Mouse (Mus musculus) frontal cortex, adult (tissue): ENCODE measurements around the gene Dhx8.
A peak's percentile ranks its signal among the peaks of the same experiment; 100 is the strongest.

Source experiments
- ATAC-seq: cut with Nextera tagmentation; 2 replicates; pipeline ENCODE4 v1.9.2; 2017; ENCODE audit warnings: mild to moderate bottlenecking, moderate library complexity, mixed read lengths; ENCODE audit not compliant: low TSS enrichment

The Dhx8 gene

DNA sequence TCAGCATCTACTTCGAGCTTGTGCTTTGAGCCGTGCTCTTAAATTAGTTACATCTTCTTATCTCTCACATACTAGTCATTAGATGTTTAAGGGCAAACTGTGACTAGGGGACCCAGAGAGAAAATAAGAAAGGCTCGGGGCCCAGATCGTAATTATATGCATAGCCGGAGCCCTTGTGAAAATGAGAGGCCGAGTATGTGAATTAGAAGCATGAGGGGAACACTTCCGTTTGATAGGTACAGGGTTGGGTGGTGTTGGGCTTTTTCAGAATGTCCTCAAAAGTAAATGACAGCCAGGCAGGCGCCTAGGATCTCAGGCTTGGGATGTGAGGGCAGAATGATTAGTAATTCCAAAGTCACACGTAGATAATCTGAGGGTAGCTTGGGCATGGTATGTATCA is 877 bp downstream of the Dhx8 start:
- ATAC-seq, result no peak

DNA sequence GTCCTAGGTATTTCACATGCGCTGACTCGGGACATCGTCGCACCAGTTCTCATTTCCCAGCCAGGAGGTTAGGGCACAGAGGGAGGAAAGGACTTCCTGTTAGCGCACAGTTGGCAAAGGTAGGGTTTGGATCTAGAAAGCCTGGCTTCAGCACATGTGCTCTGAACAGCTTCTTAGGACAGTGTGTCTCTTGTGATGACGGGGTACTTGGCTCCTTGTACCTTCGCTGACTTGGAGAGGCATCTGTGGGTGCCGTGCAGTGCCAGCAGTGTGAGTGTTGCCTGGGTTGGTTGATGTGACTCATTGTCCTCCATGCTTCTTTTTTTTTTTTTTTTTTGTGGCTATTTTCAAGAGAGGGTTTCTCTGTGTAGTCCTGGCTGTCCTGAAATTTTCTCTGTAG is 23.9 kb downstream of the Dhx8 start:
- peak; percentile 80; the same call in 1 of the 2 replicates for ATAC-seq

DNA sequence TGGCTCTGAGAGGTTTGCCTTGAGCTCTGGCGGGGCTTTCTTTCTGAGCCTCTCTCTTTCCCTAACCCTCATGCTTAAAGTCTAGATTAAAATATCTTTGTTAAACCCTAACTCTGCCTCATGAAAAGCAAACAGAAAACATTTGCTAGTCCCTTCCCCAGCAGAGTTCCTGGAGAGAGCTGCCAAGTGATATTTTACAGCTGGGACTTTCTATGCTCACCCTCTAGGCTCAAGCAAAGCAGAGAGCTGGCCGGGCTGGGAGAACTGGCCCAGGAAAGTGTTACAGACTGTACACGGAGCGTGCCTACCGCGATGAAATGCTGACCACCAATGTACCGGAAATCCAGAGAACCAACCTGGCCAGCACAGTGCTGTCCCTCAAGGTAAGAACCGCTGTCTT is 24.6 kb downstream of the Dhx8 start:
- ATAC-seq, result no peak

DNA sequence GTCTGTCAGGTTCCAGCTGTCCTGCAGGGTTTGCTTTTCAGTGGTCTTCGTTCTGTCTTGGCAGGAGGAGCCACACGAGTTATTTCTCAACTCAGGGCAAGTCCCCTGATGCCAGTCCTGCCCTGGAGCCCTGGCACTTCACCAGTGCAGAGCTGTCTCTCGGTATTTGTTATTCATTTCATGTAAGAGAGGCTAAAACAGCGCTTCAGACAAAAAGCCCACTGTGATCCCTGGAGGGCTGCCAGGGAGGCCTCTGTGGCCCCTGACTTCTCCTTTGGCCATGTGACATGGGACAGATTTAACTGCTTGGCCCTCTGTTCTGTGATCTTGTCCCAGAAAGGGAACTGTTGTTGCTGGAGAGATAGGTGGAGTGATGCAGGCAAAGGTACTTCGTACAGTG is 25.7 kb downstream of the Dhx8 start:
- no peak for ATAC-seq

DNA sequence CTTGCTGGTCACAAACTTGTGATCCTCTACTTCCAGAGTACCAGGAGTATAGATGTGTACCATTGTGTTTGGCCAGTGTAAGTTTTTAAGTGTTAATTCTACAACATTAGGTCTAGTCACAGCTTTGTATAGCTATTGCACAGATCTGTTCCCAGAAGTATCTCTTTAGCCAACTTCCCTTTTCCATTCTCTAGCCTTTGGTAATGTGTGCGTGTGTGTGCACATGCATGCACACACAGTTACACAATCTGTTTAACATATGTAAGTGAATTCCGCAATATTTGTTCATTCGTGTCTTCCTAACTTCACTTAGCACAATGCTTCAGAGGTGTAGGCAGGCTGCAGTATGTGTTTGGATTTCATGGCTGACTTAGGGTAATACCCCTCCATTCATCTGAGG is 26.8 kb downstream of the Dhx8 start:
- no peak for ATAC-seq

DNA sequence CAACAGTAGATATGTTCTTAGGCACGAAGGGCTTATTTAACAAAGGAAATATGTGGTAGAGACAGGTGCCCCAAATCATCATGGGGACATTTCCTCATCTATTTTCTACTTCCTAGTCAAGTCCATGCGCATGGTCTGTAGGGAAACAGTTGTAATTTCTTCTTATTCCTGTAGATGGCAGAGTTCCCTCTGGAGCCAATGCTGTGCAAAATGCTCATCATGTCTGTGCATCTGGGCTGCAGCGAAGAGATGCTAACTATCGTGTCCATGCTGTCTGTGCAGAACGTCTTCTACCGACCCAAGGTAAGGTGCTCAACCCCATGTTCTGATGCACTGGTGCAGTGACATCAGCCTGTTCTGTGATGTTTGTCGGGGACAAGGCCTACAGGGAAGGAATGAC is 31.0 kb downstream of the Dhx8 start:
- ATAC-seq, result peak; percentile 74; the same call in 1 of the 2 replicates

DNA sequence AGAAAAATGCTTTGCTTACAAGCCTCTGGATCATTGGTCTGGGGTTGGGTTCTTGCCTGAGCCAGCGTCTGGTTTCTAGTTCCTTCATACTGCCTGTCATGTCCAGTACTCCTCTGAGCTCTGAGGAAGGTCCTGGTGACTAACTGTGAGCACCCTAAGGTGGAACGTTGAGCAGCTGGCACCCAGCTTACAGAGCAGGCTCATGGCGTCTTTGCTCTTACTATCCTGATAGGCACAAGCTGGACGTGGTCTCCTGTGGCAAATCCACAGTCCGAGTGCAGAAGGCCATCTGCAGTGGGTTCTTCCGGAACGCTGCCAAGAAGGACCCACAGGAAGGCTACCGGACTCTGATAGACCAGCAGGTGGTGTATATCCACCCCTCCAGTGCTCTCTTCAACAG is 31.8 kb downstream of the Dhx8 start:
- ATAC-seq, result no peak

DNA sequence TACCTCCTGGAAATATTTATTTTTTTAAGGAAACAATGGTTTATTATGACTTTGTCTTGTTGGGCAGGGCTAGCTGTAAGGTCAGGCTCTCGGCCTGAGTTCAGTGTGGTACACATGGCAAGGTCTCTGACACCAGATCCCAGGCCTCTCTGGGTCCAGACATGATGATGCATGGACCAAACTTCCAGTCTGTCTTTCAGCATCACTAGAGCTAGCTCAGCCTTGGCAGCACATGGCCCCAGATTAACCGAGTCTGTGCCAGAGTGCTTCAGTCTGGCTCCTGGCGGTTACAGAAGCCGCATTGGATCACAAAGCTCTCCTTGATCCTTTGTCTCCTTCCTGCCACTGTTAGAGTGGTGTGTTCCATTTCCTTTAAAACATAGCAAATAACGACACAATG is 34.6 kb downstream of the Dhx8 start:
- no peak for ATAC-seq

DNA sequence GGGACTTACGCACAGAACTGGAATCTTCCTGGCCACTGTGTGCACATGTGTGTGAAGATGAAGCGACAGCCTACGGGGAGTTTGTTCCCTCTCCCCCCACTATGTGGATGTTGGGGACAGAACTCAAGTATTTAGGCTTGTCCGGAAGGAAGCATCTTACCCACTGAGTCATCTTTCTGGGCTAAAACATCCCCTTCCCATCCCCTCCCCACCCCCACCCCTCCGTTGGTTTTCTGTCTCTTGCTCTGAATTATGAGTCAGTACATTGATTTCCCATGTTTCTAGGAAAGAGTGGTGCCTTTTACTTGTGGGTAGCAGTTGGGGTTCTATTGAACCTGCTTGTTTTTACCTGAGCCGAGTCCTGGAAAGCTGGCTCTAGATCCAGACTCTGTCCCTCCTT is 36.0 kb downstream of the Dhx8 start:
- ATAC-seq, result no peak

DNA sequence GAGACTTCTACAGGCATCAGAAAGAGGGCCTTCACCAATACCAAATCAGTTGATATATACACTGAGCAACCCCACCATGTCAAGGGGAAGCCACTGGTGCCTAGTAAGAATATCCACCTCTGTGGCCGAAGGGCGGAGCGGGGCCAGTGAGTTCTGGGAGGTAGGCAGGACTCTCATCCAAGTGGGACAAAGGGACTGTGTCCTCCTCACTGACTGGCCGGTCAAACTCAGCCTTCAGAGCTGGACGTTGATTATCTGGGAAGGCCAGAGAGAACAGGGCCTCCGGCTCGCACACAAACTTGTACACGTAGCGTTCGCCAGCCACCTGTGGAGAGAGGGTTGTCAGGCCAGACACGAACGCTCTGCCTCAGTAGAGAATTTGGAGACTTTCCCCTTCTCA is 37.5 kb downstream of the Dhx8 start:
- no peak for ATAC-seq

DNA sequence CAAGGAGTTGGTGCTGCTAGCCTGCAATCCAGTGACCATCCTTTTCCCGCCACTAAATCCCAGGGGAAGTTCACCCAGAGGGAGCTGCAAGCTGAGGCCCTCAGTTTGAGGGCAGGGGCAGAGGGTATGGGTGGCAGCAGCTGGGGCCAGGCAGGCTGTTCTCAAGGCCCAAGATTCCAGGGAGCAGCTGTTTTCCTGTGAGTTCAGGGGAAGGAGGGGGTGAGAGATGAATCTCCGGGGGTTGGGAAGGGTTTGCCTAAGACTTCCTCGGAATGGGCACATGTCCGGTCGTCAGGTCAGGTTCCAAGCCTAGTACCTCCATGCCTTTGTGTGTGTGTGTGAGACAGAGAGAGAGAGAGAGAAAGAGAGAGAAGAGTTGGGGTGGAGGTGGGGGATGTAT is 39.3 kb downstream of the Dhx8 start:
- ATAC-seq, result no peak

DNA sequence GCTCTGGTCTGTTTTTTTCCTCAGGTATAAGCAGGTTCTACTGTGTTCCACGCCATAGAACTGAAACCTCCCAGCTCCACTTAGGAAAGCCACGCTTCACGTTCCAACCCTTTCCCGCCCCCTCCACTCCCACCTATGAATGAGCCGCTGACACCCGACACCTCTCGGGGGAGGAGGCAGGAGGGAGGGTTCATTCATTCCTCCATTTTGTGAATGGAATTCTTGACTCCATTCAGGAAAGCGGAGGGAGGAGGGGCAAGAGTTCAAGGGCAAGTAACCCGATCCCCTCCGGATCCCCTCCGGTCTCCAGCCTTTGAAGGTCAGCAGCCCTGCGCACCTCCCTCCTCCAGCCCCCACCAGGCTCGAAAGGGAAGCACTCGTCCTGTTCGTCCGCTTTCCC is 39.7 kb downstream of the Dhx8 start:
- ATAC-seq, result no peak

DNA sequence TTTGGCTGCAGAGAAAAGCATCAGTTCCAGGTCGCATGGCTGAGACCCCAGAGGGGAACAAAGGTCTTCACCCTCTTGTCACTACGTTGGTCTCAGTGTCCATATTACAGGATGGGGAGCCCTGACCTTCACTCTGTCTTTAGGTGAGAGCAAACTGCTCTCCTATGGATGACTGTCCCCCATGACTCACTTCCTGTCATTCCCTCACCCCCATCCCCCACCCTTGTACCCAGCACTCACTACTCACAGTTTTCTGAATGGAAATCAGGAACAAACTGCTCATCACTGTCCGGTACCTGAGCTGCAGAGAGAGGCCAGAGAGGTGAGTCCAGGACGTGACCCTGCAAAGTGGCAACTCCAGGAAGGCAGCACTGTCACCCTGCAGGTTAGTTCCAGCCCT is 44.1 kb downstream of the Dhx8 start:
- ATAC-seq, result no peak

DNA sequence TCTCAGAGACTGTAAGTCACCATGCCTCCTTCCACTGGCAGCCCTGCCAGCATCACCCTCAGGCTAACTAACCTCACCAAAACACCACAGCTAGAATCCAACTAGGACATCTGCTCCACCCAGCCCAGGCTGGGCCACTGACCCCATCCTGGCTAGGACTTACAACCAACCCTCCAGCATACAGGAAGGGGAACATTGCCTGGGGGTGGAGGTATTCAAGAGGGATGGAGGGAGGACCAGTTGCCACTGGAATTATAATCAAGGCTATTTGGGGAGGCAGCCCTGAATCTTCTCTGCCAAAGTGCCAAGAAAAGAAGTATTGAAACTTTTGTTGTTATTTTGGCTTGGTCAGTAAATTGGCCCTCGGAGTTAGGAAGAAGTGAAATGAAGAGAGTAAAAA is 50.4 kb downstream of the Dhx8 start:
- ATAC-seq, result peak; percentile 22; the same call in 1 of the 2 replicates

DNA sequence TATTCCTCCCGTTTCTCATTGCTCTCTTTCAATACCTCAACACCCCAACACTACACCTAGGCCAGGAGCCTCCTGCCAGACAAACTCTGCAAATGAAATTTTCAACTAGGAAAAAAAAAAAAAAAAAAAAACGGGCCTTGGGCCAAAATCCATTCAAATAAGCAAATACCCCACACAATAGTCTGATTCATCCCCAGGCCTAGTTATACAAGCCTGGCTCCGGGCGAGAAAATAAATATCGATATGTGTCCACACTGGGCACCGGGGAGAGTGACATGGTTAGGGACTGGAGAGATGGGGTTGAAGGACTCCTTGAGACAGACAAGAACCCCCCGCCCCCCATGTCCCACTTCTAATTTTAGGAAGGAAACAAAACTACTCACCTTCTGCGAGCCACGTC is 50.9 kb downstream of the Dhx8 start:
- ATAC-seq, result no peak

DNA sequence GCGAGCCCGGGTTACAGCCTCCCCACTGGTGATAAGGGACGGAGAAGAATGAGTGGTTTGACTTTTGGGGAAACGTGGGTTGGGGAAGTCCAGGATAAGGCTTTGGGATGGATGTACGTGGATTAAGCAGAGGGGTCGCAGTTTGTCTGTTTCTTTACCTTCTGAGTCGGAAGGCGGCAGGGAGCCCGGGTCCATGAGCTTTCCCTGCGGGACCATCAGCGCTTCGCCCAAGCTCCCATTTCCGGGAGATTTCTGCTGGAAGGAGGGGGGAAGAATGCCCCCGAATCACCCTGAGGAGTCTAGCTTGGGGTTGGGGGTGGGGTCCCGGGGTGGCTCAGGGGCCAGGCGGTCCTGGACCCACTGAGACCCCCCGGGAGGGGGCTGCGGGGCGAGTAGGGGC is 51.4 kb downstream of the Dhx8 start:
- no peak for ATAC-seq

DNA sequence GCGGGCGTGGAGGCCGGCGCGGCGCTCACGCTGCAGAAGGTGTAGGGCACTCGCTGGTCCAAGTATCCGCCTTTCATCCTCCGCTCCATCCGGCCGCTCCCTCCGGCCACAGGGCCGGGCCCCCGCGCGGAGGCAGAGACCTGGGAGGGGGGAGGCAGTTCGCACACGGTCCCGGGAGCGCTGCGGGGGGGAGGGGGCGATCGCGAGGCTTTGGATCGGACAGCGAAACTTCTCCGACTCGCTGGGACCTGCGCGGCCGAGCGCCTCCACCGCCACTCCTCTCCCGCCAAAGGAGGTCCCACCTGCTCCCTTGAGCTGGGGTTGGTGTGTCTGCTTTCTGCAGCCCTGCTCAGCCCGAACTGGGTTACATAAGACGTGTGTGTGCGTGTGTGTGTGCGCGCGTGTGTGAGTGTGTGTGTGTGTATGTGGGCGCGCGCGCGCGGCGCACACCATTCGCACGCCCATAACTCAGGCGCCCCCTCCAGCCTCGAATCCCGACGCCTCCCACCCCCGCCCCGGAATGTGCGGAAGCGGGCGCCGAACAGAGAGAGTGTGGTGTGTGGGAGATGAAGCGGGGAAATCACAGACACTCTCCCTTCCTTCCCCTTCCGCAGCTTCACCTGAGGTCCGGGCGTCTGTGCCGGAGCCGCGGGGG is 51.9 kb downstream of the Dhx8 start:
- ATAC-seq, result no peak; the same call in 1 of the 2 replicates

DNA sequence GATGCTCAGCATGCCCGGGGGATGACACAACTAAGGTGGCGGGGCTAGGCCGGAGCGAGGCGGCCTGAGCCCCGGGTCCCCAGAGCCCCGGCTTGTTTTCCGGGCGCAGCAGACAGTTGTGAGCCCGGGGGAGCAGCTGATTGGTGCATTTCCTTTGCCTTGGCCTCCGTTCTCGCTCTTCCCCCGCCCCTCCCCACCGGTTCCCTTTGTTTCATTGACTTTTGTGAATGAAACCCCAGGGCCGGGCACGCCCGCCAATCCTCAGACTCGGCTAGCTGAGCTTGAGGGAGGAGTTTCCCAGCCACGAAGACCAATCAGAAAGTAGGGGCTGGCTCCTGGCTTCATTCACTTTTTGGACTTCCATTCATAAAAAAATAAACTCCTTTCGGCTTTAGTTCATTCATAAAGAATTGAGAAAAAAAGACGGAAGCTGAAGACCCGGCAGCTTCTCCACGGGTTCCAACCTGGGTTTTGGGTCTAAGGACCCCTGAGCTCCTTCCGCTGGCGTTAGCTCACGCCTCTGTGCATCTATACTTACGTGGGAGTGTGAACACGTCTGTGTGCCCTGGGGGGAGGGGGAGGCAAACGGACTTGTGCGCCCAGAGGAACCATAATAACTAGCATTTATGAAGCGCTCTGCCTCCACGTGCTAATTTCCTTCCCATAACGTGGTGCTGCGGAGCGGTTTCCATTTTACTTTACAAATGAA is 52.6 kb downstream of the Dhx8 start, which contains the start of gene Etv4:
Gene Etv4, minus strand, starts transcription at position 229 of the 709 bp plus-strand sequence.
- peak; percentile 85 for ATAC-seq

DNA sequence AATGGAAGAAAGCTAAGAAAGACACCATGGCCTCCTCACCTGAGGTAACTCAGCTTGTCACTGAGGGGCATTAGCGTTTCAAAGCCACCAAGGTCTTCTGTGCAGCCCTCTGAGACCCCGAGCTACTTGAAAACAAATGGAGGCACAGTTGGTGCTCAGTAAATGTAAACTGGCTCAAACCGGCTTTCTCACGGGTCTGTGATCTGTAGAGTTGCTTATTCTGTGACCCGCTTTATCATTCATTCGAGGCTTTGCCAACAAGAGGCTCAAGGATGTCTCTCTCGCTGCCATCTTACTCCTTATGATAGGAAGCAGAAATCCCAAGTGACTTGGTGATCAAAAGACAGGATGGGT is 53.1 kb downstream of the Dhx8 start:
- no peak for ATAC-seq

DNA sequence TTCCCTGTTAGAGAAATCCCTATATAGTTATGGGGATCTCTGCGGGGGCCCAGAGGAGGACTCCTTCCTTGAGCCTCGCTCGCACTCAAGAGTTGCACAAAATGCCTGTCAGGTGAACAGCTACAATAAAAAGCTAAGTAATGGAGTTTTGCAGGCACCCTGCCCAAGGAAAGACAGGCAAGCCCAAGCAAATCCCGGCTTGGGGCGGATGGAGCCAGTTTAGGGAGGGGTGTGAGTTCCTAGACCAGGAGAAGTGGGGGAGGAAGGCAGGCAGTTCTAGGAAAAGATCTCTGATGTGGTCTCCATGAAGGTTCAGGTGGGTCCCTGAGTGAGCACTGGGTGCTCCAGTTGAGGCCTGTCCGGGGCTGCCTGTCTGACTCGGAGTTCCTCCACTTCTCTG is 53.9 kb downstream of the Dhx8 start:
- no peak for ATAC-seq

DNA sequence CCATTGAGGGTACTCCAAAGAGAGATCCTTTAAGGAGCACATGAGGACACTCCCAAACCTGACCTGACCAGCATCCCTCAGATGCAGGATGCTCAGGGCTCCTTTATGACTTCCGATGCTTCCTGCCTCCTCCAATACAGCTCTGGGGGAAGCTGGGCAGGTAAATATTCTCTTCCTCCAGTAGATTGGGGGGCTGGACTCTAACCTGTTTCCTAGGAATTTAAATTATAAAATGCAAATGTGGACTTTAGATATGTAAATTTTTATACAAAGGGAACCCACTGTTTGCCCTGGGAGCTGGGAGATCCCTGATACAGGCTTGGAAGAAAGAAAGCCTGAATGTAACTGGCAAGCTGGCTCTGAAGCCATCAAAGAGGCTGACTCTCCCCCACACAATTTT is 54.7 kb downstream of the Dhx8 start:
- no peak for ATAC-seq

DNA sequence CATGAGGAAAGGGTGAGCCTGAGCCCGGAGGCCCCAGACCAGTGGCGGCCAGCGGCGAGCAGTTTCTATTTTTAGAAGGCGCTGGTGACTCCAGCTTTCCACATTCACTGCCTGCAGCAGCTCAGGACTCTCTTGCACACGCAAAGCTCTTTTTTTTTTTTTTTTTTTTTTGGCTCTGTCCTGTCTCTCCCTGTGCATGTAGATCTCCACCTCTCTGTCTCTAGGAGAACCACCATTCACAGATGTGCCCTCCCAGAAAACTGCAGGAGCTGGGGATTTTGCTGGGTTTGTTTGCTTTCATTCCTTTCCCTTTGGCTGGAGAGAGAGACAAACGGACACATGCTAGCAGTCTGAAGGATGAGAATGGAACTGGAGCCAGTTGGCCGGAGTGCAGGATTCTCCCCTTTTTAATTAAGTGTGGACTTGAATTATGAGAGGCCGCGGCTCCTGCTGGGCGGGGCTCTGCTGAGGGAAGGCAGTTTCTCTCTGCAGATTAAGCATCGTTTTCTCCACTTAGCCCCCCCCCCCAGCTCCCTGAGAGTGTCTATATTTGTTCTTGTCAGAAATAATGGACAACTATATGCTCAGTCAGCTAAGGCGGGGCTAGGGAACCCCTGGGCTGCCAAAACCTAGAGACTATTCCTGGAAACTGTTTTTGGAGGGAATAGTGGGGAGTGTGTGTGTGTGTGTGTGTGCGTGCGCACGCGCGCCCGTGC is 58.2 kb downstream of the Dhx8 start:
- no peak for ATAC-seq

DNA sequence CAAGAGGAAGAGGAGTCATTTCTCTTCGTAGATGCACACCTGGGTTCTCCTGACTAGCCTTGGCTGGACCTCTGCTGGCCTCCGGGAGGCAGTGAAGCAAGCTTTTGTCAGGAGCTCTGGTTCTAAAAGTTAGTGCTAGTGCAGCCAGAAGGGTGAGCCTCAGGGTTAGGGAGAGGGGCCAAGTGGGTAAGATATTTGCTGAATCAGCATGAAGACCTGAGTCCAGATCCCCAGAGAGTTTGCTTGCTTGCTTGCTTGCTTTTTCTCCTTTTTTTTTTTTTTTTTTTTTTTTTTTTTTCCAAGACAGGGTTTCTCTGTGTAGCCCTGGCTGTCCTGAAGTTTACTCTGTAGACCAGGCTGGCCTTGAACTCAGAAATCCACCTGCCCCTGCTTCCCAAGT is 64.6 kb downstream of the Dhx8 start:
- ATAC-seq, result no peak
